Mouse (Mus musculus): Measurements from ENCODE around the gene Spata7. TPM values are rescaled to one million over a fixed set of nuclear protein-coding genes. Genes with fewer than 3 reads are reported as not detected.

The Spata7 gene
- polyA plus RNA-seq, 1 experiment, result 7.4 TPM

GRCm38 (mm10) chr12:98690230-98690629, 62.3 kb downstream of the Spata7 start:
- Histone ChIP-seq H3K4me3 (ENCODE audit: insufficient read depth, low read length) (no peak overlapping the region), H3K4me1 (ENCODE audit: control insufficient read depth, insufficient read depth, low read length) (no peaks in the 10 kb centered on the region), H3K27ac (ENCODE audit: insufficient read depth, low read depth, low read length) (no peak overlapping the region)
- no peak for TF ChIP-seq POLR2A (IDR thresholded peaks at IDR 0.05; ENCODE audit: borderline replicate concordance, low read depth, low read length)
- TF ChIP-seq CTCF (IDR thresholded peaks at IDR 0.05; ENCODE audit: low read depth, low read length), result no peak

- TF ChIP-seq CTCF (IDR thresholded peaks at IDR 0.05; ENCODE audit: low read depth, low read length) (no peak), POLR2A (IDR thresholded peaks at IDR 0.05; ENCODE audit: borderline replicate concordance, low read depth, low read length) (no peak)
- H3K4me1 ChIP-seq (ENCODE audit: control insufficient read depth, insufficient read depth, low read length), result no peaks in the 10 kb centered on the region; the same call in 1 of the 2 replicates
- H3K27ac ChIP-seq (ENCODE audit: insufficient read depth, low read depth, low read length), result no peak overlapping the region
- no peak overlapping the region for H3K4me3 ChIP-seq (ENCODE audit: insufficient read depth, low read length)
These were observed 69.2 kb downstream of the Spata7 start for GRCm38 (mm10) chr12:98697202-98697601.

DNA sequence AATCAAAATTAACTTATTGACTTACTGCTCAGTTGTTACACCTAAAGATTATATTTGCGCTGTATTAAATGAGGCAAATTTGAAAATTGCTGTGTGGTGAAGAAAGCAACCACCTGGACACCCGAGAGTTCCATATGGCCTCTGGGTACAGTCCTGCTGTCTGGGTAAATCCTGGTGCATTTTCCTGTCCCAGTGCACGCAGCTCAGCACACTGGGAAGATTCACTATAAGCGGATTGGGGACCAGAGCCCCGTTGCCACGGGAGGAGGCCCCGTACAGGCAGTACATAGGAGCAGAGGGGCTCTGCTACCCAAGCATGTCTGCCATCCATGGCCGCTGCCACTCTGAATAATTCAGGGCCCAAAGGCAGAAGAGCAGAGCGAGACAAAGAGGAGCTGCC, 73.6 kb downstream of the Spata7 start:
- TF ChIP-seq CTCF (IDR thresholded peaks at IDR 0.05; ENCODE audit: low read depth, low read length) (no peak), POLR2A (IDR thresholded peaks at IDR 0.05; ENCODE audit: borderline replicate concordance, low read depth, low read length) (no peak)
- Histone ChIP-seq H3K27ac (ENCODE audit: insufficient read depth, low read depth, low read length) (no peak overlapping the region), H3K4me1 (ENCODE audit: control insufficient read depth, insufficient read depth, low read length) (peaks cover 12% of the 10 kb centered on the region), H3K4me3 (ENCODE audit: insufficient read depth, low read length) (no peak overlapping the region)

DNA sequence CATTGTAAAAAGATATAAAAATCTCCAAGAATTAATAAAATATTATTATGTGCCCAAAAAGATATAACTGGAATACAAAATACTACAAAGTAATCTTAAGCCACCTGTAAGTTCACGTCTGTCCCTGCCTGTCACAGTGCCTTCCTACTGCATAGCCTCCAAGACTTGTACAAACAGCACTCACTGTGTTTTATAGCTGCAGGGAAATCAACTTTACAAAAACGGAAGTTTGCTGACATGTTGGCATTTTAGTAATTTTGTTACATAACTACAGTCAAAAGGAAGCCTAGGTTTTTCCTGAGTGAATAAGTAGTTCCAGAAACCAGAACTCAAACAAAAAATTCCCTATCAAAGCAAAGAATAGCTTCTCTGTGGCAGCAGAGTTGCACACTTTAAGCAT, 75.6 kb downstream of the Spata7 start:
- peak overlapping the region; percentile 70 for H3K27ac ChIP-seq (ENCODE audit: insufficient read depth, low read depth, low read length)

GRCm38 (mm10) chr12:98703961-98704360, 76.0 kb downstream of the Spata7 start:
- H3K27ac ChIP-seq (ENCODE audit: insufficient read depth, low read depth, low read length), result peak overlapping the region; percentile 70
- TF ChIP-seq POLR2A (IDR thresholded peaks at IDR 0.05; ENCODE audit: borderline replicate concordance, low read depth, low read length), result no peak
- TF ChIP-seq CTCF (IDR thresholded peaks at IDR 0.05; ENCODE audit: low read depth, low read length), result no peak
- no peak overlapping the region for H3K4me3 ChIP-seq (ENCODE audit: insufficient read depth, low read length)
- peaks cover 17% of the 10 kb centered on the region for H3K4me1 ChIP-seq (ENCODE audit: control insufficient read depth, insufficient read depth, low read length)

More for the DNA sequence above, 75.6 kb downstream of the Spata7 start:
- no peak for TF ChIP-seq CTCF (IDR thresholded peaks at IDR 0.05; ENCODE audit: low read depth, low read length)
- TF ChIP-seq POLR2A (IDR thresholded peaks at IDR 0.05; ENCODE audit: borderline replicate concordance, low read depth, low read length), result no peak
- Histone ChIP-seq H3K4me1 (ENCODE audit: control insufficient read depth, insufficient read depth, low read length) (peaks cover 14% of the 10 kb centered on the region), H3K4me3 (ENCODE audit: insufficient read depth, low read length) (no peak overlapping the region)

DNA sequence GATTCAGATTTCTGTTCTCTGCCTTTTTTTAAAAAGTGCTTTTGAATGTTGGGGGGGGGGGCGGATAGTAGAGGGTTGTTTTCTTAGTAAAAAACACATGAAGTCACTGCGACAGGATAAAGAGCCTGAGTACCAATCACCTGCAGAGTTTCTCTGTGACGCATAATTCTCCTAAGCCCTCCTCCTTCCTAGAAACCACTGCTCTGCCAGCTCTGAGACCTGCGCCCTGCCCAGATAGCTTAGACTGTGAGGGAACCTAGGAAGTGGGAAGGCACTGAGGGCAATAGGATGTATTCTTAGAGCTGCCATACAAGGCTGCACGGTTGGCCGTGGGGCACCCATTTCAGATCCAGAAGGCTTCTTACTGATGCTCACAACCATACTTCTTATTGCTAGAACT, 84.9 kb downstream of the Spata7 start:
- Histone ChIP-seq H3K27ac (ENCODE audit: insufficient read depth, low read depth, low read length) (no peak overlapping the region), H3K4me3 (ENCODE audit: insufficient read depth, low read length) (no peak overlapping the region), H3K4me1 (ENCODE audit: control insufficient read depth, insufficient read depth, low read length) (peaks cover 6% of the 10 kb centered on the region)
- TF ChIP-seq POLR2A (IDR thresholded peaks at IDR 0.05; ENCODE audit: borderline replicate concordance, low read depth, low read length) (no peak), CTCF (IDR thresholded peaks at IDR 0.05; ENCODE audit: low read depth, low read length) (no peak)

GRCm38 (mm10) chr12:98713621-98714103, 85.7 kb downstream of the Spata7 start:
- Histone ChIP-seq H3K27ac (ENCODE audit: insufficient read depth, low read depth, low read length) (no peak overlapping the region), H3K4me3 (ENCODE audit: insufficient read depth, low read length) (no peak overlapping the region), H3K4me1 (ENCODE audit: control insufficient read depth, insufficient read depth, low read length) (peaks cover 3% of the 10 kb centered on the region)
- no peak for TF ChIP-seq CTCF (IDR thresholded peaks at IDR 0.05; ENCODE audit: low read depth, low read length)
- TF ChIP-seq POLR2A (IDR thresholded peaks at IDR 0.05; ENCODE audit: borderline replicate concordance, low read depth, low read length), result no peak

DNA sequence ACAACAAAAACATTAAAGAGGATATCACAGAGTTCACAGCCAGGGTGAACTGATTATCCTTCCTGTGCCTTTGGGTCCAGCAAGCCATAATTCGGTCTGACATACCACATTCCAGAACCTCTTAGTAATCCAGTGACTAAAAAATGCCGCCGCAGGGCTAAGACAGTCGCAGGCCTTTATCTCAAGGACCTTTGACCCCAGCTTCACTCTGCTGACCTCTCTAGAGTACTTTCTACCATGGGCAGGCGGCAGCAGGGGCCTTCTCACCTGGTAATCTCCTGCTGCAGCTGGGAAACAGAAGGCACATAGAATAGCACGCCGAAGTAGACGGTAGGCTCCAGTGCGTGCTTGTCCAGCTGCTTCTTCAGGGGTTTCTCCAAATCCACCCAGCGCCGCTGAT, 86.8 kb downstream of the Spata7 start:
- Histone ChIP-seq H3K4me3 (ENCODE audit: insufficient read depth, low read length) (no peak overlapping the region), H3K4me1 (ENCODE audit: control insufficient read depth, insufficient read depth, low read length) (no peaks in the 10 kb centered on the region), H3K27ac (ENCODE audit: insufficient read depth, low read depth, low read length) (no peak overlapping the region)
- TF ChIP-seq CTCF (IDR thresholded peaks at IDR 0.05; ENCODE audit: low read depth, low read length), result no peak
- no peak for TF ChIP-seq POLR2A (IDR thresholded peaks at IDR 0.05; ENCODE audit: borderline replicate concordance, low read depth, low read length)

DNA sequence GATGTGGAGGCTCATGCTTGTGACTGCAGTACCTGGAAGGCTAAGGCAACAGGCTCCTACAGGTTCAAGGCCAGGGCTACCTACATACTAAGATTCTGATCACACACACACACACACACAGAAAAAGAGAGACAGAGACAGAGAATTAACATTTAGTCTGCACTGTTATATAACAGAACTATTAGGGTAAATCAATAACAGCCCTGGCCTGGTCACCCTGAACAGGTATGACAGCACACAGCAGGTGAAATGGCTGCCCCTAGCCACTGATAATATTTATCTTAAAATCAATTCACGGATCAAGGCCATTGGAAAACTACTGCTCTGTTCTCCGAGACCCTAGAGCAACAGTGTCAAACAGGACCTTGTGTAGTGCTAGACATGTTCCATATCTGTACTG, 88.2 kb downstream of the Spata7 start:
- Histone ChIP-seq H3K4me3 (ENCODE audit: insufficient read depth, low read length) (no peak overlapping the region), H3K4me1 (ENCODE audit: control insufficient read depth, insufficient read depth, low read length) (peaks cover 5% of the 10 kb centered on the region), H3K27ac (ENCODE audit: insufficient read depth, low read depth, low read length) (no peak overlapping the region)
- TF ChIP-seq POLR2A (IDR thresholded peaks at IDR 0.05; ENCODE audit: borderline replicate concordance, low read depth, low read length) (no peak), CTCF (IDR thresholded peaks at IDR 0.05; ENCODE audit: low read depth, low read length) (no peak)

Other genes with a start within 250 kb of the Spata7 start
- not detected in 2 replicates for gene Kcnk10, start 49.8 kb upstream of the Spata7 start, polyA plus RNA-seq (2012; ENCODE audit: insufficient read depth, insufficient read length, missing spikeins)
- gene Ptpn21, start 109.2 kb downstream of the Spata7 start, polyA plus RNA-seq (2012; ENCODE audit: insufficient read depth, insufficient read length, missing spikeins), result 4.4 and 6.0 TPM in 2 replicates
- gene Zc3h14, start 118.8 kb downstream of the Spata7 start, polyA plus RNA-seq (2012; ENCODE audit: insufficient read depth, insufficient read length, missing spikeins), result 59.5 and 76.4 TPM in 2 replicates